ENCODE assay signal across 8 mouse cellular contexts in genomic region chr15:62328305-62328881, GRCm38 (mm10).
DNase-seq lines count a peak whose midpoint lies in the region; ATAC-seq lines count a peak whose summit lies in the region.
"Had no signal": no experiment of that assay in that cellular context is flagged by ENCODE, and none has a peak within 500 bp of the region (broad histone marks: within the 10 kb centered on the region; RNA-seq: fewer than 3 reads in every experiment).

No protein-coding gene starts in this region.

- no peak overlapping the region for H3K9ac ChIP-seq in liver, embryonic 11.5 days (ENCODE audit: low read depth, low read length)
- H3K9ac ChIP-seq: neural tube, embryonic 13.5 days had no signal

- no peaks in the 10 kb centered on the region for H3K36me3 ChIP-seq in liver, embryonic 11.5 days (ENCODE audit: control insufficient read depth, insufficient read depth, low read length)
- H3K36me3 ChIP-seq: neural tube, embryonic 13.5 days had no signal

- WGBS in liver, embryonic 11.5 days, result 21% methylated on average over 9 of the region's 9 CpGs

- H3K9me3 ChIP-seq in liver, embryonic 11.5 days (ENCODE audit: control insufficient read depth, low read length), result no peaks in the 10 kb centered on the region
- H3K9me3 ChIP-seq: neural tube, embryonic 13.5 days had no signal

- H3K27me3 ChIP-seq in liver, embryonic 11.5 days (replicated peaks; ENCODE audit: control insufficient read depth, insufficient read depth, low read length), result no peaks in the 10 kb centered on the region
- H3K27me3 ChIP-seq: neural tube, embryonic 13.5 days had no signal

- H3K4me3 ChIP-seq in liver, embryonic 11.5 days (ENCODE audit: low read depth, low read length), result no peak overlapping the region
- H3K4me3 ChIP-seq: neural tube, embryonic 13.5 days had no signal

- H3K4me1 ChIP-seq in liver, embryonic 11.5 days (replicated peaks; ENCODE audit: control insufficient read depth, insufficient read depth, low read length), result peaks cover 16% of the 10 kb centered on the region

- peak; percentile 86 for DNase-seq in NIH3T3 (ENCODE audit: low read depth)
- peak; percentile 33 for DNase-seq in c-Kit-negative CD71-positive TER-119-positive erythroid progenitor cells, embryonic 14.5 days (ENCODE audit: low read depth, low spot score)
- peak; percentile 81 to 83 for DNase-seq in heart, adult 9 months (ENCODE audit: low spot score in 2 of 2)
- DNase-seq in liver, embryonic 11.5 days (ENCODE audit: low spot score), result no peak
- DNase-seq in retina, embryonic 14.5 days (ENCODE audit: low spot score), result peak; percentile 3
- DNase-seq in layer of hippocampus, adult 8-10 months (ENCODE audit: low spot score in 2 of 2), result no peak
- no peak for DNase-seq in left cerebral cortex, adult 18-20 months (ENCODE audit: low spot score in 2 of 2)

- H3K4me2 ChIP-seq in liver, embryonic 11.5 days, result peak overlapping the region; percentile 53
- H3K4me2 ChIP-seq: neural tube, embryonic 13.5 days had no signal

- H3K27ac ChIP-seq in liver, embryonic 11.5 days (ENCODE audit: low read depth, low read length), result no peak overlapping the region
- H3K27ac ChIP-seq: neural tube, embryonic 13.5 days had no signal

- ATAC-seq in liver, embryonic 11.5 days (replicated peaks; ENCODE audit: low FRiP score), result peak; percentile 64

Comparison
In these comparisons a context has a peak if more than half of its experiments do, and no peak if none do; other contexts are left out.
1. DNase-seq: peak in NIH3T3 (single experiment), c-Kit-negative CD71-positive TER-119-positive erythroid progenitor cells, embryonic 14.5 days (single experiment), heart, adult 9 months (2 of 2) and retina, embryonic 14.5 days (single experiment); none in liver, embryonic 11.5 days (single experiment), layer of hippocampus, adult 8-10 months (0 of 2) and left cerebral cortex, adult 18-20 months (0 of 2).